Mouse (Mus musculus): ENCODE measurements at regions not wholly inside any gene's neighbourhood (a gene's known extent, or its start where the extent isn't known, plus 50 kb on each side); places are given as distances from the start of the nearest gene placed in this dataset.

- WGBS, result 63% methylated on average over 4 of the region's 4 CpGs
- no peak for ATAC-seq (ENCODE audit: low FRiP score, low TSS enrichment)
These were observed 372.4 kb upstream of the Isx start for GRCm38 (mm10) chr8:74500413-74501135.

GRCm38 (mm10) chr8:74501291-74501690 is 371.7 kb upstream of the Isx start:
- no peak for ATAC-seq (ENCODE audit: low FRiP score, low TSS enrichment)
- H3K9ac ChIP-seq (replicated peaks; ENCODE audit: low read length), result no peak overlapping the region
- H3K9me3 ChIP-seq (ENCODE audit: control insufficient read depth, low read length), result no peaks in the 10 kb centered on the region
- no peak overlapping the region for H3K27ac ChIP-seq (replicated peaks; ENCODE audit: low read depth, low read length)
- no peak for DNase-seq
- no peak overlapping the region for H3K4me3 ChIP-seq (replicated peaks; ENCODE audit: low read depth, low read length)
- no peak overlapping the region for H3K4me2 ChIP-seq (ENCODE audit: low read length)
- WGBS, result 90% methylated on average over 2 of the region's 2 CpGs
- no peaks in the 10 kb centered on the region for H3K4me1 ChIP-seq (ENCODE audit: control insufficient read depth, insufficient read depth, low read length)
- H3K36me3 ChIP-seq (ENCODE audit: control insufficient read depth, insufficient read depth, low read length), result no peaks in the 10 kb centered on the region
- no peaks in the 10 kb centered on the region for H3K27me3 ChIP-seq (ENCODE audit: control insufficient read depth, insufficient read depth, low read length)

More at GRCm38 (mm10) chr8:74500413-74501135, 372.4 kb upstream of the Isx start:
- Histone ChIP-seq H3K4me1 (ENCODE audit: control insufficient read depth, insufficient read depth, low read length) (no peaks in the 10 kb centered on the region), H3K36me3 (ENCODE audit: control insufficient read depth, insufficient read depth, low read length) (no peaks in the 10 kb centered on the region), H3K27me3 (ENCODE audit: control insufficient read depth, insufficient read depth, low read length) (no peaks in the 10 kb centered on the region), H3K9me3 (ENCODE audit: control insufficient read depth, low read length) (no peaks in the 10 kb centered on the region), H3K4me2 (ENCODE audit: low read length) (no peak overlapping the region), H3K27ac (replicated peaks; ENCODE audit: low read depth, low read length) (no peak overlapping the region), H3K9ac (replicated peaks; ENCODE audit: low read length) (no peak overlapping the region), H3K4me3 (replicated peaks; ENCODE audit: low read depth, low read length) (no peak overlapping the region)
- DNase-seq, result peak; percentile 3

All from midbrain, embryonic 14.5 days (tissue).